Mouse (Mus musculus): Measurements from ENCODE around the gene Grip2. TPM values are rescaled to one million over a fixed set of nuclear protein-coding genes. Genes with fewer than 3 reads are reported as not detected.

The Grip2 gene
- polyA plus RNA-seq, 1 experiment = not detected

DNA sequence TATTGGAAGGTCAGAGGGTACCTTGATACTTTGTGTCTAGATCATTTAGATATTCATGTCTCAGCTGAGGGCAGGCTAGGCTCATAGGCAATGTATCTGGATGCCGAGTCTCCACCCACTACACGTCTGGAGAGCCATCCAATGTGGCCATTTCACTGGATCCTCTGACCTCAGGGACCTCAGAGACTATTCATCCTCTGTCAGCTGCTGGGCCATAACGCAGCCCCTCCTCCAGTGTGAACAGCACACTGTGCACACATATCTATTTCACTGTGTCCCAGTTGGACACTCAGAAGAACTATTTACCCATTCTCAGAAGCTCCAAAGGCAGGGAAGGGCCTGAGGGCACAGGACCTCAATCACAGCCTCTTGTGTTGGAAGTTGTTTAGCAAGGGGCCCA lies 84.6 kb downstream of the Grip2 start:
- TF ChIP-seq GATA1 (IDR thresholded peaks at IDR 0.05; ENCODE audit: borderline replicate concordance, low read length) (no peak), FLI1 (IDR thresholded peaks at IDR 0.05; ENCODE audit: low read length) (no peak)
- Histone ChIP-seq H3K27me3 (replicated peaks) (no peaks in the 10 kb centered on the region), H3K36me3 (replicated peaks; ENCODE audit: low read length) (peaks cover 99% of the 10 kb centered on the region), H3K4me1 (peaks cover 21% of the 10 kb centered on the region; the same call in 1 of the 2 replicates), H3K4me3 (replicated peaks) (no peak overlapping the region), H3K9me3 (no peaks in the 10 kb centered on the region)

- Histone ChIP-seq H3K4me3 (replicated peaks) (no peak overlapping the region), H3K27me3 (replicated peaks) (no peaks in the 10 kb centered on the region), H3K36me3 (replicated peaks; ENCODE audit: low read length) (peaks cover 99% of the 10 kb centered on the region), H3K4me1 (peaks cover 25% of the 10 kb centered on the region), H3K9me3 (no peaks in the 10 kb centered on the region)
- TF ChIP-seq GATA1 (IDR thresholded peaks at IDR 0.05; ENCODE audit: borderline replicate concordance, low read length) (no peak), FLI1 (IDR thresholded peaks at IDR 0.05; ENCODE audit: low read length) (no peak)
Measured at GRCm38 (mm10) chr6:91741046-91741445, 86.0 kb downstream of the Grip2 start.

DNA sequence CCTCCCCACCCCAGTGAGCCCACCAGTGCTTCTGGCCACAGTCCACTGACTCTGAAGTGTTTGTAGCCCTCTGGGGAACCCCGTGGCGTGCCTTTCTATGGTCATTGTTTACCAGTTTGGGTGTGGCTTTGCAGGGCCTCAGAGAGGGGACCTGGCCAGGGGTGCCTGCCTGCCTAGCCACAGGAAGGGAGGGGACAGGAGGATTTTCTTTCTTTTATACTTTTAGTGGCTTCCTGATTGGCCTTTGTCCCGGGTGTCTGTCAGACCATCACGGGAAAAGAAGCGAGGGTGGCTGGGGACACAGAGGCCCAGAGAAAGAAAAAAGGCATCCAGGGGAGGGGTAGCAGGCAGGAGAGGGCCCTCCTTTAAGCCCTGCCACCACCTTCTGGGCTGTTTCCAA lies 89.0 kb downstream of the Grip2 start:
- H3K36me3 ChIP-seq (replicated peaks; ENCODE audit: low read length) = peaks cover 100% of the 10 kb centered on the region
- H3K4me3 ChIP-seq (replicated peaks) = no peak overlapping the region
- no peak for TF ChIP-seq GATA1 (IDR thresholded peaks at IDR 0.05; ENCODE audit: borderline replicate concordance, low read length)
- TF ChIP-seq FLI1 (IDR thresholded peaks at IDR 0.05; ENCODE audit: low read length) = no peak
- peaks cover 38% of the 10 kb centered on the region for H3K4me1 ChIP-seq
- H3K27me3 ChIP-seq (replicated peaks) = no peaks in the 10 kb centered on the region
- no peaks in the 10 kb centered on the region for H3K9me3 ChIP-seq

DNA sequence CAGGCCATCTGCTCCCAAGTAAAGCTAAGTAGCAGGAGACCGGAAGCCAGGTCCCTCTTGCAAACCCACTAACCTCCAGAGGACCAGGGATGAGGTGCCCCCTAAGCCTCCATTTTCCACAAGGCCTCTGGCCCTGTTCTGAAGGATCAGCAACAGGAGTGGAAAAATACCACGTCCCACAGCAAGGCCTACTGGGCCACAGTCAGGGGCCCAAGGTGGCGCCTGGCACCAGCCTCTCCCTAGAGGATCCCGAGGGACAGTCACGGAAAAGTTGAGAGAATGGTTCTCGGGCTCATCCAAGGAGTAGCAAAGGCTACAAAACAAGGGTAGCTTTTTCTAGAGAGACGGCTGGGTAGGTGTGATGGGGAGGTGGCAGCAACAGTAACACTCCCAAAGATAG lies 89.6 kb downstream of the Grip2 start:
- TF ChIP-seq GATA1 (IDR thresholded peaks at IDR 0.05; ENCODE audit: borderline replicate concordance, low read length) (no peak), FLI1 (IDR thresholded peaks at IDR 0.05; ENCODE audit: low read length) (no peak)
- no peak overlapping the region for H3K4me3 ChIP-seq (replicated peaks)
- peaks cover 100% of the 10 kb centered on the region for H3K36me3 ChIP-seq (replicated peaks; ENCODE audit: low read length)
- H3K4me1 ChIP-seq = peaks cover 38% of the 10 kb centered on the region
- no peaks in the 10 kb centered on the region for H3K27me3 ChIP-seq (replicated peaks)
- H3K9me3 ChIP-seq = no peaks in the 10 kb centered on the region

DNA sequence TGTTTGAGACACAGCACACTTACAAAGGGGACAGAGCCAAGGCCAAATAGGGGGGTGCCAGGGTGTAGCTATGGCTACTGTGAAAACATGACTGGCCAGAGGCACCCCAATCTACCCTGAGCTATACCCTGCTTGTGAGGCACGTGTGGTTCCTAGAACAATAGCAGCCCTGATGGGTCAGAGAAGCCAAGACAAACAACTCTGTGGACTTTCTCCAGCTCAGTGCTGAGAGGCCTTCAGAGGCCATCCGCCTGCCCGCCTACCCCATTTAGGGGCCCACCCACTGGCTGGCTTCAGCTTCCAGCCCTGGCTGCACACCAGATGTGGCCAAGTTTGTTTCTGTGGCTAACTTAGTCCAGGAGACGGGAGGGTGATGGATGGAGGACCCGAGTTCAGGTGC lies 90.6 kb downstream of the Grip2 start:
- H3K36me3 ChIP-seq (replicated peaks; ENCODE audit: low read length) = peaks cover 100% of the 10 kb centered on the region
- H3K4me3 ChIP-seq (replicated peaks) = no peak overlapping the region
- H3K9me3 ChIP-seq = no peaks in the 10 kb centered on the region

GRCm38 (mm10) chr6:91732138-91732537 lies 94.9 kb downstream of the Grip2 start:
- H3K4me1 ChIP-seq = peaks cover 31% of the 10 kb centered on the region
- peaks cover 100% of the 10 kb centered on the region for H3K36me3 ChIP-seq (replicated peaks; ENCODE audit: low read length)
- TF ChIP-seq GATA1 (IDR thresholded peaks at IDR 0.05; ENCODE audit: borderline replicate concordance, low read length) = no peak
- TF ChIP-seq FLI1 (IDR thresholded peaks at IDR 0.05; ENCODE audit: low read length) = no peak

More for the DNA sequence above, 90.6 kb downstream of the Grip2 start:
- no peak for TF ChIP-seq GATA1 (IDR thresholded peaks at IDR 0.05; ENCODE audit: borderline replicate concordance, low read length)
- no peak for TF ChIP-seq FLI1 (IDR thresholded peaks at IDR 0.05; ENCODE audit: low read length)
- no peaks in the 10 kb centered on the region for H3K27me3 ChIP-seq (replicated peaks)
- H3K4me1 ChIP-seq = peaks cover 38% of the 10 kb centered on the region

GRCm38 (mm10) chr6:91729677-91730127 lies 97.3 kb downstream of the Grip2 start:
- peaks cover 100% of the 10 kb centered on the region for H3K36me3 ChIP-seq (replicated peaks; ENCODE audit: low read length)
- no peak for TF ChIP-seq GATA1 (IDR thresholded peaks at IDR 0.05; ENCODE audit: borderline replicate concordance, low read length)
- no peak for TF ChIP-seq FLI1 (IDR thresholded peaks at IDR 0.05; ENCODE audit: low read length)
- H3K4me1 ChIP-seq = peaks cover 31% of the 10 kb centered on the region
- H3K27me3 ChIP-seq (replicated peaks) = no peaks in the 10 kb centered on the region
- H3K4me3 ChIP-seq (replicated peaks) = no peak overlapping the region
- no peaks in the 10 kb centered on the region for H3K9me3 ChIP-seq

More at GRCm38 (mm10) chr6:91732138-91732537, 94.9 kb downstream of the Grip2 start:
- H3K27me3 ChIP-seq (replicated peaks) = no peaks in the 10 kb centered on the region
- H3K9me3 ChIP-seq = no peaks in the 10 kb centered on the region
- no peak overlapping the region for H3K4me3 ChIP-seq (replicated peaks)

DNA sequence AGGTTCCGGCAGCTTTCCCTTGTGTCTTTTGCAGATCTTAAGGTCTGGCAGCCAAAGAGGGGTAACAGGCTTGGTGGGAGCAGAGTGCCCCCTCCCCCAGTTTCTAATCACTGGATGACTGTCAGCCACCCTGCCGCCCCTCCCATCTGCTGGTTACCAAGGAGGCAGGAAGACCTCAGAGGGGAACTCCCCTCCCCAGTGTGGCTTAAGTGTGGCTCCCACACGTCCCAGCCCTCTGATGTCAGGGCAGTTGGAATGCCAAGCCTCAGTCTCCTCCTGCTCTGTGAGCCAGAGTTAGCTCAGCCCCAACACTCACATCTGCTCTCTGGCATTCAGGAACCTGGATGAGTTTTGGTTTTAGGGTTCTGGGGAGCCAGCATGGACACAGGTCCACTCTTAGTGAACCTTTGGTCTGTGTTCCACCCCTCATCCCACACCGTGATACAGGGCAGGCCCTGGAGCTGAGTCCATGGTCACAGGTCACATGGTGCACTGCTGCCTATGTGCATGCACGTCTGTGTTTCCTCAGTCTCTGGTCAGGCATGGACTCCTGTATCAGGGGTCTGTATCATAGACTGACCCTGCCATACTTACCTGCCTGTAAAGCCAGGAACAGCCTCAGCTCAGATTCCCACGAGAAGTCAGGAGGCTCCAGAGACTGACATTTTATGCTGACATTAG lies 98.0 kb downstream of the Grip2 start:
- Histone ChIP-seq H3K9me3 (no peaks in the 10 kb centered on the region), H3K4me1 (peaks cover 31% of the 10 kb centered on the region), H3K27me3 (replicated peaks) (no peaks in the 10 kb centered on the region), H3K36me3 (replicated peaks; ENCODE audit: low read length) (peaks cover 100% of the 10 kb centered on the region), H3K4me3 (replicated peaks) (no peak overlapping the region)
- no peak for TF ChIP-seq GATA1 (IDR thresholded peaks at IDR 0.05; ENCODE audit: borderline replicate concordance, low read length)
- TF ChIP-seq FLI1 (IDR thresholded peaks at IDR 0.05; ENCODE audit: low read length) = no peak

- Histone ChIP-seq H3K27me3 (replicated peaks) (no peaks in the 10 kb centered on the region), H3K36me3 (replicated peaks; ENCODE audit: low read length) (peaks cover 100% of the 10 kb centered on the region)
Measured at GRCm38 (mm10) chr6:91727361-91727760, 99.7 kb downstream of the Grip2 start.

GRCm38 (mm10) chr6:91721215-91721701 lies 105.8 kb downstream of the Grip2 start:
- H3K27me3 ChIP-seq (replicated peaks) = no peaks in the 10 kb centered on the region
- H3K4me1 ChIP-seq = peaks cover 60% of the 10 kb centered on the region
- no peaks in the 10 kb centered on the region for H3K9me3 ChIP-seq
- TF ChIP-seq FLI1 (IDR thresholded peaks at IDR 0.05; ENCODE audit: low read length) (no peak), GATA1 (IDR thresholded peaks at IDR 0.05; ENCODE audit: borderline replicate concordance, low read length) (no peak)
- no peak overlapping the region for H3K4me3 ChIP-seq (replicated peaks)
- H3K36me3 ChIP-seq (replicated peaks; ENCODE audit: low read length) = peaks cover 90% of the 10 kb centered on the region

More at GRCm38 (mm10) chr6:91727361-91727760, 99.7 kb downstream of the Grip2 start:
- Histone ChIP-seq H3K9me3 (no peaks in the 10 kb centered on the region), H3K4me1 (peaks cover 26% of the 10 kb centered on the region), H3K4me3 (replicated peaks) (no peak overlapping the region)
- TF ChIP-seq FLI1 (IDR thresholded peaks at IDR 0.05; ENCODE audit: low read length) = no peak
- no peak for TF ChIP-seq GATA1 (IDR thresholded peaks at IDR 0.05; ENCODE audit: borderline replicate concordance, low read length)
